ENCODE assay signal across 8 mouse cellular contexts in the genomic region with DNA sequence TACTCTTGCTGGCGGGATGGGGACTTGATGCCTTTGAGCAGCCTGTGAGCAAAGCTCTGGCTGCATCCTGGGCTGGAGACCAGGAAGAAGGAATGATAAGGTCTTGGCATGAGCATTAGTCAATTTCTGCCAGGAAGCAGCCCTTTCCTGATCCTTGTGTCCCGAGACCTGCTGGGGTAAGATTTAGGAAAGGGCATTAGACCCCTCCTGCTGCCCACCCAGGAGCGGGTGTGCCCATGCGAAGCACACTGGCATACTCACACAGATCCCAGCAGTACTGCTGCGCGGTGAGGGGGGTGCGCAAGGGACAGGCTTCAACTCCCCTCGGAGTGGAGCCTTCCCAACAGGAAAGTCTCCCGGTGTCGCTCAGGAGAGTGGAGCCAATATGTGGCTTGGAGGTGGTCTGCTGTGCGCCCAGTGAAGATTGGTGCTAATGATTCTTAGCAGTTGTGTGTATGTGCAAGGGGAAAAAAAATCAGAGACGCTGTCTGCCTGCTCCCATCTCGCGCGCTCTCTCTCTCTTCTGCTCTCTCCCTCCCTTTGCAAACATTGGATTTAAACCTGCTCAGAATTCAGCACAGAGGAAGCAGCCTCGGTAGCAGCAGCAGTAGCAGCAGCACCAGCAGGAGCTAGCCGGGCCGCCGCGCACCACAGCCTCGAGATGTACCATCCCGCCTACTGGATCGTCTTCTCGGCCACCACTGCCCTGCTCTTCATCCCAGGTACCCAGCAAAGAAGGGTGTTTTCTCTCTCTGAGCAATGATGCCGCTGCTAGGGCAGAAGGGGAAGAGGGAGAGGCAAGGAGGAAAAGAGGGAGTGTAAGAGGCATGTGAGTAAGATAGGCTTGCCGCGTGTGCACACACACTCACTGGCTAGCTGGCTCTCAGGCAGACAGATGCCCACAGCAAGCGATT. TPM values are rescaled to one million over a fixed set of nuclear protein-coding genes. Genes with fewer than 3 reads are reported as not detected.
A peak's percentile ranks its signal among the peaks of the same experiment; 100 is the strongest.
DNase-seq lines count a peak whose midpoint lies in the region; ATAC-seq and TF ChIP-seq lines count a peak whose summit lies in the region.

Opcml (plus strand) TSS at position 51 of the 914 bp plus-strand sequence.

- peak within 1 kb of the TSS; percentile 22; the same call in 1 of the 2 replicates for H3K9ac ChIP-seq in lung, embryonic 14.5 days
- peak within 1 kb of the TSS; percentile 65 for H3K9ac ChIP-seq in hindbrain, embryonic 16.5 days (ENCODE audit: low read depth, low read length)
- H3K9ac ChIP-seq in liver, embryonic 13.5 days, result no peak within 1 kb of the TSS
- H3K9ac ChIP-seq in stomach, embryonic 14.5 days (replicated peaks; ENCODE audit: low read depth, low read length), result 0 out of 2 replicates have a peak within 1 kb of the TSS, but pooled peaks have one; percentile 4

- under 1% methylated on average over 28 of the region's 28 CpGs for WGBS in lung, embryonic 14.5 days
- WGBS in lung, adult 2 months, result 2% methylated on average over 28 of the region's 28 CpGs
- 2% methylated on average over 28 of the region's 28 CpGs for WGBS in embryonic facial prominence, embryonic 10.5 days
- WGBS in hindbrain, embryonic 16.5 days, result 1% methylated on average over 28 of the region's 28 CpGs
- WGBS in liver, embryonic 13.5 days (ENCODE audit: insufficient replicate concordance), result 2% methylated on average over 28 of the region's 28 CpGs
- 2% methylated on average over 27 of the region's 28 CpGs for WGBS in stomach, embryonic 14.5 days

- H3K27ac ChIP-seq in lung, embryonic 14.5 days (ENCODE audit: low read depth), result no peak within 1 kb of the TSS
- no peak within 1 kb of the TSS for H3K27ac ChIP-seq in embryonic facial prominence, embryonic 10.5 days (replicated peaks)
- peak within 1 kb of the TSS; percentile 80 for H3K27ac ChIP-seq in hindbrain, embryonic 16.5 days (ENCODE audit: low read depth, low read length)
- no peak within 1 kb of the TSS for H3K27ac ChIP-seq in liver, embryonic 13.5 days
- H3K27ac ChIP-seq in stomach, embryonic 14.5 days (ENCODE audit: low read length), result no peak within 1 kb of the TSS

- peak within 1 kb of the TSS; percentile 67 for H3K4me2 ChIP-seq in lung, embryonic 14.5 days
- peak within 1 kb of the TSS; percentile 79 for H3K4me2 ChIP-seq in hindbrain, embryonic 16.5 days (ENCODE audit: low read length)
- peak within 1 kb of the TSS; percentile 21; the same call in 1 of the 2 replicates for H3K4me2 ChIP-seq in liver, embryonic 13.5 days
- peak within 1 kb of the TSS; percentile 64 for H3K4me2 ChIP-seq in stomach, embryonic 14.5 days (replicated peaks; ENCODE audit: low read depth, low read length)

- H3K36me3 ChIP-seq in lung, embryonic 14.5 days (ENCODE audit: insufficient read depth), result no peaks in the 10 kb centered on the region
- no peaks in the 10 kb centered on the region for H3K36me3 ChIP-seq in embryonic facial prominence, embryonic 10.5 days (replicated peaks)
- H3K36me3 ChIP-seq in hindbrain, embryonic 16.5 days (ENCODE audit: control insufficient read depth, insufficient read depth, low read length), result no peaks in the 10 kb centered on the region
- H3K36me3 ChIP-seq in liver, embryonic 13.5 days, result no peaks in the 10 kb centered on the region
- H3K36me3 ChIP-seq in stomach, embryonic 14.5 days (ENCODE audit: control insufficient read depth, insufficient read depth, low read length), result no peaks in the 10 kb centered on the region

- ATAC-seq in lung, embryonic 14.5 days (ENCODE audit: insufficient read depth), result peak; percentile 73; the same call in 1 of the 2 replicates
- peak; percentile 95 for ATAC-seq in hindbrain, embryonic 16.5 days
- no peak for ATAC-seq in liver, embryonic 13.5 days (ENCODE audit: low read depth)
- ATAC-seq in stomach, embryonic 14.5 days (ENCODE audit: insufficient number of reproducible peaks, insufficient read depth, low FRiP score, low read depth), result peak; percentile 53; the same call in 1 of the 2 replicates

- no peaks in the 10 kb centered on the region for H3K9me3 ChIP-seq in lung, embryonic 14.5 days (ENCODE audit: low read depth, low read length)
- H3K9me3 ChIP-seq in embryonic facial prominence, embryonic 10.5 days, result no peaks in the 10 kb centered on the region
- no peaks in the 10 kb centered on the region for H3K9me3 ChIP-seq in hindbrain, embryonic 16.5 days (ENCODE audit: control insufficient read depth, low read length)
- H3K9me3 ChIP-seq in liver, embryonic 13.5 days (replicated peaks), result no peaks in the 10 kb centered on the region
- H3K9me3 ChIP-seq in stomach, embryonic 14.5 days (ENCODE audit: control insufficient read depth, low read depth, low read length), result no peaks in the 10 kb centered on the region

- peaks cover 20% of the 10 kb centered on the region for H3K27me3 ChIP-seq in lung, embryonic 14.5 days (ENCODE audit: insufficient read depth, low read length)
- H3K27me3 ChIP-seq in embryonic facial prominence, embryonic 10.5 days (replicated peaks; ENCODE audit: low read depth, poor library complexity, severe bottlenecking), result peaks cover 66% of the 10 kb centered on the region
- 0 out of 2 replicates have a peak, but pooled peaks cover 2% of the 10 kb centered on the region for H3K27me3 ChIP-seq in hindbrain, embryonic 16.5 days (replicated peaks; ENCODE audit: control insufficient read depth, insufficient read depth, low read length)
- H3K27me3 ChIP-seq in liver, embryonic 13.5 days, result peaks cover 30% of the 10 kb centered on the region
- H3K27me3 ChIP-seq in stomach, embryonic 14.5 days (ENCODE audit: control insufficient read depth, insufficient read depth, low read length), result no peaks in the 10 kb centered on the region

- H3K4me3 ChIP-seq in lung, embryonic 14.5 days (ENCODE audit: low read depth, low read length), result peak within 1 kb of the TSS; percentile 31
- H3K4me3 ChIP-seq in lung, adult 2 months (replicated peaks; ENCODE audit: extremely low read depth, low read depth, low read length), result no peak within 1 kb of the TSS
- peak within 1 kb of the TSS; percentile 58 for H3K4me3 ChIP-seq in embryonic facial prominence, embryonic 10.5 days
- H3K4me3 ChIP-seq in hindbrain, embryonic 16.5 days (ENCODE audit: low read length), result peak within 1 kb of the TSS; percentile 49
- 0 out of 2 replicates have a peak within 1 kb of the TSS, but pooled peaks have one; percentile 8 for H3K4me3 ChIP-seq in liver, embryonic 13.5 days (replicated peaks)
- H3K4me3 ChIP-seq in stomach, embryonic 14.5 days (ENCODE audit: low read depth, low read length), result peak within 1 kb of the TSS; percentile 27

- H3K4me1 ChIP-seq in lung, embryonic 14.5 days (ENCODE audit: insufficient read depth), result no peaks in the 10 kb centered on the region
- no peaks in the 10 kb centered on the region for H3K4me1 ChIP-seq in lung, adult 2 months (ENCODE audit: control insufficient read depth, insufficient read depth, low read length)
- peaks cover 11% of the 10 kb centered on the region for H3K4me1 ChIP-seq in embryonic facial prominence, embryonic 10.5 days
- peaks cover 2% of the 10 kb centered on the region; the same call in 1 of the 2 replicates for H3K4me1 ChIP-seq in hindbrain, embryonic 16.5 days (ENCODE audit: control insufficient read depth, insufficient read depth, low read depth, low read length)
- H3K4me1 ChIP-seq in liver, embryonic 13.5 days (replicated peaks), result no peaks in the 10 kb centered on the region
- H3K4me1 ChIP-seq in stomach, embryonic 14.5 days (ENCODE audit: control insufficient read depth, insufficient read depth, low read length), result no peaks in the 10 kb centered on the region

- DNase-seq in lung, embryonic 14.5 days, result peak; percentile 45
- no peak for DNase-seq in lung, adult 2 months
- peak; percentile 61 for DNase-seq in embryonic facial prominence, embryonic 10.5 days (ENCODE audit: low spot score)
- no peak for DNase-seq in liver, embryonic 13.5 days
- no peak for DNase-seq in gastrocnemius, adult 18-20 months (ENCODE audit: low spot score)
- DNase-seq in lung, postnatal 25 days (ENCODE audit: low spot score), result no peak

- no peak for TF ChIP-seq CTCF in lung, embryonic 14.5 days (IDR thresholded peaks at IDR 0.05; ENCODE audit: low read depth)
- TF ChIP-seq CTCF in lung, adult 2 months (IDR thresholded peaks at IDR 0.05; ENCODE audit: insufficient read depth, low read length), result no peak

- TF ChIP-seq POLR2A in lung, adult 2 months (IDR thresholded peaks at IDR 0.05; ENCODE audit: borderline replicate concordance, extremely low read depth, low read depth, low read length), result no peak

RNA-seq across cellular contexts. Expression of gene Opcml, which starts in this region (rescaled TPM):
- 9.4 TPM in 2 replicates for polyA plus RNA-seq in lung, embryonic 14.5 days (2014; fragmentation: Nextera tagmentation; extraction: Ambion mirVana)
- 0.19 and 0.26 TPM in 2 replicates for polyA plus RNA-seq in lung, adult 2 months (2012; rRNA removed)
- polyA plus RNA-seq in embryonic facial prominence, embryonic 10.5 days (2016; fragmentation: Nextera tagmentation; extraction: Ambion mirVana), result 0.52 and 1.0 TPM in 2 replicates
- 49.0 and 61.4 TPM in 2 replicates for polyA plus RNA-seq in hindbrain, embryonic 16.5 days (2015; fragmentation: Nextera tagmentation; extraction: Ambion mirVana)
- 0.31 TPM in 2 replicates for polyA plus RNA-seq in liver, embryonic 13.5 days (2015; fragmentation: Nextera tagmentation; extraction: Ambion mirVana)
- polyA plus RNA-seq in stomach, embryonic 14.5 days (2014; fragmentation: Nextera tagmentation; extraction: Ambion mirVana), result 7.0 and 7.6 TPM in 2 replicates
- total RNA-seq in gastrocnemius, adult 18-20 months (2021), result 1 to 10 TPM; 1.6 to 1.7 TPM

Comparison
In these comparisons a context has a peak if more than half of its experiments do, and no peak if none do; other contexts are left out.
1. DNase-seq: peak in lung, embryonic 14.5 days (single experiment) and embryonic facial prominence, embryonic 10.5 days (single experiment); none in lung, adult 2 months (single experiment), liver, embryonic 13.5 days (single experiment), gastrocnemius, adult 18-20 months (single experiment) and lung, postnatal 25 days (single experiment).
2. H3K4me2 ChIP-seq: peak in every context shown above with its lines; median percentile 79 in hindbrain, embryonic 16.5 days; 67 in lung, embryonic 14.5 days; 64 in stomach, embryonic 14.5 days; 21 in liver, embryonic 13.5 days.